Mouse (Mus musculus) mature B cell (primary cell): ENCODE measurements around the gene Gpr18.

ENCODE experiments used
- in situ Hi-C: fragments of 300-500 bp; cut with MboI; formaldehyde crosslinking; loops from 2 replicates; pipeline ENCODE4 v1.14.3; 2019

The Gpr18 gene

DNA sequence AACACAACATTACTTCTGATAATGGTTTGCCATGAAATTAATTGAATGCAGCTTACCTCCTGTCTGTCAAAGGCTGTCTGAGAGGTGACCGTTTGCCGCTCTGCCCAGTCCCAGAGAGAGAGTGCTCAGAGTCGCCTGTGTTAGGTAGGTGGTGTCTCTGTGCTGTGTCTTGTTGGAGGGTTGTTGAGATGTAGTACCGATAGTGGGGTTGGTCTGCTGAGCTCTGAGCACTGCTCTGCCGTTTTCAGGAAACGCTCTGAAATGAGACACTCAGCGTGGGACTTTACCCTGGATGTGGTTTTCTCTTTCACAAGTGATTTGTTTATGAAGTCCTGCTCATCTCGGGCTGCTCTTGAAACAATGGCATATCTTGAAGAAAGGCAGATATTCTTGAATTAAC is at the start of gene Gpr18:
TSS of gene Gpr18 (minus strand) at position 161 of the 400 bp plus-strand sequence.
- in situ Hi-C loops, result no loop called here

GRCm38 (mm10) chr14:121964990-121965389 is 49.4 kb upstream of the Gpr18 start, which contains the start of gene Gpr183:
Gpr183 (minus strand) TSS chr14:121965195.
- in situ Hi-C loops, result no loop called here

DNA sequence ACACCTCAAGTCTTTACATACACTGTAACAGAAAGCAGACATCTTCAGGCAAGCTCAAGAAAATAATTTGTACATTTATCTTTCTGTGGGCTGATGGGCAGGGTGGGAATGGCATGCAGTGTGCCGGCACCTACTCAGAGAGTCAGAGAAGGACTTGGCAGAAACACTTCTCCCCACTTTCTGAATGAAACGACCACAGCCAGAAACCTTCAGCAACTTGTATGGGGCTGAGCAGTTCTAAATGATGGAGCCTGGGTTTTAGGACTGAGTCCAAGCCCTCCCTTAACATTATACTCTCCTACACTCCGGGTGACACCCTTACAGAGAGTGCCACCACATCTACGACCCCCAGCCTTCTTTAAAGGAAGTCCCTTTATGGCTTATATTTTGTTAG is 48.4 kb upstream of the Gpr18 start:
- in situ Hi-C loops, result no loop called here

DNA sequence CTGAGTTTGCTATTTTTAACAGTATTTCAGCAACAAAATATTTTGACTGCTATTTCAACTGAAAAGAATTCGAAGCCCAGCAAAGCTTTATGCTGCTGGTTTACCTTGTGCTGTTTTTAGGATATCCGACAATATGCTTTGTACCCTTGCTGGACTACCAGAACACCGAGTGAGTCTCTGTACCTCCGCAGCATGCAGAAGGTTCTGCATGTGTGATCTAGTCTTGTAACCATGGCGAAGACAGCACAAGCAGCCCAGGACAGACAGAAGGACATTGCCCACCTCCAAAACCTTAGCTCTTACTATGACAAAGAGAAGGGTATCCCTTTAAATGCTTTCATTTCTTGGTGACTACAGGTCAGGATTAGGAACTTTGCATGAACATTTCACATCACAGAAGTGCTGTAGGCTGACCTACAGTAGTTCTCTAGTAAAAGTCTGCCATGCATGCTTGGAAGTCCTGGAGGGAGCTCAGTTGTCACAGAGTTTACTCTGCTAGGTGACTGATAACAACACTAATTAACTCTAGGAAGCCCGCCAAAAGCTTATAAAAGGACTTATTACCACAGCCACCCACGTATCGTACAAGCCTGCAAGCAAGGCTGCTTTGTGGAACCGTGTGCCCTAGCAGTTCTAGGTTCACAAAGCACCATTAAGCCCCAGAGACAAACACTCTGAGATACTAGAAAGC is 47.8 kb upstream of the Gpr18 start:
- in situ Hi-C loops, result no loop called here

GRCm38 (mm10) chr14:121962128-121962890 is 46.7 kb upstream of the Gpr18 start:
- in situ Hi-C loops, result no loop called here

GRCm38 (mm10) chr14:121961496-121962127 is 46.0 kb upstream of the Gpr18 start:
- in situ Hi-C loops, result no loop called here

DNA sequence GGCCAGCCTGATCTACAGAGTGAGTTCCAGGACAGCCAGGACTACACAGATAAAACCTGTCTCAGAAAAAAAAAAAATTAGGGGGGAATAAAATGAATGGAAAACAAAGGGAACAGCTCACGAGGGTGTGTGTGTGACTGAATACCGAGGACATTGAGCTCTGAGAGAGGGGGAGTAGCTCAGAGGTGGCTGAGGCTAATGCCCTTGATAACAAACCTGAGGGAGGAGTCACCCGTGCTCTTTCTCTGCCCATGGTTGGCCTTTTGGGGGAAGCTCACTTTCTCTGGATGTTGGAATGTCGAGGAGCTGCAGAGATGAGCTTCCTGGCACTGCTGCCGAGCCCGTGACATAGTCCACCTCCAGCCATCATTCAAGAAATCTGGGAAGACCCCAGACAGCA is 45.4 kb upstream of the Gpr18 start:
- in situ Hi-C loops, result no loop called here

- in situ Hi-C loops, result no loop called here
These were observed 45.0 kb upstream of the Gpr18 start for GRCm38 (mm10) chr14:121960531-121960930.

GRCm38 (mm10) chr14:121960031-121960430 is 44.5 kb upstream of the Gpr18 start:
- in situ Hi-C loops, result no loop called here

DNA sequence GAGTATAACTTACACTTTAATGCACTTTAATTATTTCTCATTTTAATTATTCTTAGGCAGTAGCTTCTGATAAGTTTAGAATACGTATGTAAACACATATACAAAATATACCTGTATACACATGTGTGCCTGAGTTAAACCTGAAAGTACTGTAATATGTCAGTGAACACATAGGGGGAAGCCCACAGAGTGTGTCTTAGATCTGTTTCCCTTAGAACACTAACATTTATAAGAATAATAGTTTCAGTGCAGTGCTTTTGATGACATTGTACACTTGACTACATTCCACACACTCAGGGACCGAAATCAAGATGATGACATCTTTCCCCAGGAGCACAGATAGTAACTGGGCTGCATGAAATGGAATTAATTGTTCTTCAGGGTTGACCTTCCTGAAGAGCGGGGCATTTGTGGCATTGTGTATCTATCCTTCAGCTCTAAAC is 44.0 kb upstream of the Gpr18 start:
- in situ Hi-C loops, result no loop called here

GRCm38 (mm10) chr14:121958751-121959537 is 43.4 kb upstream of the Gpr18 start:
- in situ Hi-C loops, result no loop called here

- in situ Hi-C loops, result no loop called here
These were observed 42.6 kb upstream of the Gpr18 start for GRCm38 (mm10) chr14:121958041-121958750.

- in situ Hi-C loops, result no loop called here
These were observed 41.7 kb upstream of the Gpr18 start for GRCm38 (mm10) chr14:121957176-121957871.

DNA sequence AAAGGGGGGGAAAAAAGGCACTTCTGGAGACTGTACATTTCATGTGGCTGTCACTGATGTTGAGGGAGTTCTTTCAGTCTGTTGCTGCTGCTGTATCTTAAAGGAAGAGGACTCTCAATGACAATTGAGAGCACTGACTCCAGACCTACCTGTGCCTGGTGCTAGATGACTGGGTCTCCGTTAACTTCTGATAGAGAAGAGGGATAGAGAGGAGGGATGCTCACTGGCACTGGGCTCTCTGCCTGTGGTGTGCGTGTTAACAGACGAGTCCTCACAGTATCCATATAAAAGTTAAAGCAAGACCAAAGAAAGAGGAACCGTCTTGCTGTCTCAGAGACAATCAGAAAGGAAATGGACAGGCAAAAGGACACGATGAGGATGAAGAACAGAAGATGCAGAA is 40.7 kb upstream of the Gpr18 start:
- in situ Hi-C loops, result no loop called here

- in situ Hi-C loops, result no loop called here
These were observed 39.7 kb upstream of the Gpr18 start for GRCm38 (mm10) chr14:121955176-121955795.

GRCm38 (mm10) chr14:121954608-121955007 is 39.0 kb upstream of the Gpr18 start:
- in situ Hi-C loops, result no loop called here

DNA sequence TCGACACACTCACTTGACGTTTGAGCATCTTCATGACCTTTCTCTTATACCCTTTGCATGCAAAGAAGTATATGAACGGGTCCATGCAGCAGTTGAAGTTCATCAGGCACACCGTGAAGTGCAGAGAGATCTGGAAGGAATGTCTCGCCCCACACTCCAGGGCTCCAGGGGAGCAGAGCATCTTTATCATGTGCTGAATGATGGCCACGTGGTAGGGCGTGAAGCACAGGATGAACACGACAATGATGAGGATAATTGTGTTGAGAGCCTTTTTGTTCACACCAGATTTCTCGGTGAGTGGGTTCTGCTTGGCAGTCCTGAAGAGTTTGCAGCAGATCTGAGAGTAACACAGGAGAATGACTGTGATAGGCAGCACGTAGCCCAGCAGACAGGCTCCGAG is 38.5 kb upstream of the Gpr18 start:
- in situ Hi-C loops, result no loop called here

DNA sequence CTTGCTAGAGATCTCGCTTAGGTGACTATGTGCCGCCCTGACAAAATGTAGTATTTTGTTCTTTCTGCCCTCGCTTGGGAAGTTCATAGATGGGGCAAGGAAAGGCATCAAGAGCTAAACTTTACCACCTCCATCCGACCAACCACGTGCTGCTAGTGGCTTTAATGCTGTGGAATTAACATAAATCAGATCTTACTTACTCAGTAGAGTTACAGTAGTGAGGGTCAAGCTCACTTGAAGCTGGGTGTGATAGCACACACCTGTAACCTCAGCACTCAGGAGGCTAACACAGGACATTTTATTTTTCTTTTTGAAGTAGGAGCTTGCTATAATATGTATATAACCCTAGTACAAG is 36.4 kb upstream of the Gpr18 start:
- in situ Hi-C loops, result no loop called here

- in situ Hi-C loops, result no loop called here
These were observed 35.9 kb upstream of the Gpr18 start for GRCm38 (mm10) chr14:121951399-121952045.

- in situ Hi-C loops, result no loop called here
These were observed 34.3 kb upstream of the Gpr18 start for GRCm38 (mm10) chr14:121949897-121950296.
